Mouse (Mus musculus) kidney, adult 10 weeks (tissue): ENCODE data around the gene Olfr331. TPM values are rescaled to one million over a fixed set of nuclear protein-coding genes. Genes with fewer than 3 reads are reported as not detected.

Experiments used
- polyA plus RNA-seq: library from polyadenylated mRNA; stranded (reverse); fragments of 350-450 nt; fragmentation: Illumina TruSeq; extraction: RNeasy Lipid Tissue Mini Kit (QIAGEN cat#74804); gene quantifications from one replicate; pipeline ENCODE4 v1.2.3, GENCODE M21; 2014; ENCODE audit warnings: low read depth, low replicate concordance

Gene Olfr331
- polyA plus RNA-seq = not detected

GRCm38 (mm10) chr11:58502472-58502871 lies at the start of gene Olfr331:
Gene Olfr331 (minus strand): TSS chr11:58502572.

GRCm38 (mm10) chr11:58546322-58546721 lies 44.0 kb upstream of the Olfr331 start, which contains the start of gene Olfr329-ps:
Gene Olfr329-ps (minus strand): TSS chr11:58546422.

DNA sequence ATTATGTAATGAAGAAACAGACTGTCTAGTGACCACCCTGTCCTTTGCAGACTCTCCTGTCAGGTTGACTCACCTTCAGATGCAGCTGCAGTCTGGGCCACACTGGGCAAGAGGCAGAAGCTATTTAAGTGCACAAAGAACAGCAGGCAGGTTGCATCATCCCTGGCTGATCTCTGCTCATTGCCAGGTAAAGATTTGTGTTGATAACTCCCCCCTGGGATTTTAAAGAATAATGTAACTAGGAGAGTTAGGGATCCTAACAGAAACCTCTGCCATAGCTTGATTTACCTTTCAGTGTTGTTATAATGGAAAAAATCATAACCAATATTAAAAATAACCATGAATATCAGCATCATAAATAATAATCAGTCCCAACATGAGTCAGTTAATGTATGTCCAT lies 32.4 kb upstream of the Olfr331 start, which contains the start of gene Olfr330:
Gene Olfr330, minus strand, starts transcription at position 101 of the 400 bp plus-strand sequence.

DNA sequence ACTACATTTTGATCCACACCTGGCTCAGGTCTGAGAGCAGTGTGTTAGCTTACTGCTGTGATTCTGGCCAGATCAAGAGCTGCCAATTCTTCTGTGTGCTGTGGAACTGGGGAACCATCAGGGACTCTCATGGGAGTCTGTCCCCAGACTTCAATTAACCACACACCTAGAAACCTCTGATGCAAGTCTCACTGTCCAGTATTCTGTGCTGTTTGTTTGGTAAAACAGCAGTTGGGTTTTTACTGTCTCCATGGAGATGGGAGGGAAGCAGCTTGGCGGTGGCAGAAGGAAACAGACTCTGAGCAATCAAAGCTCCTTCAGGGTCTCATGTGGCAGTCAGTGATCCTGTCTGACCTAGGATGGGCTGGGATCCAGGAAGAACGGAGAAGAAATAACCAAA lies 9.9 kb downstream of the Olfr331 start, which contains the start of gene Olfr332:
Gene Olfr332, minus strand, starts transcription at position 101 of the 400 bp plus-strand sequence.

GRCm38 (mm10) chr11:58462170-58462569 lies 40.2 kb downstream of the Olfr331 start, which contains the start of gene Olfr30:
Gene Olfr30 (minus strand): TSS chr11:58462270.

DNA sequence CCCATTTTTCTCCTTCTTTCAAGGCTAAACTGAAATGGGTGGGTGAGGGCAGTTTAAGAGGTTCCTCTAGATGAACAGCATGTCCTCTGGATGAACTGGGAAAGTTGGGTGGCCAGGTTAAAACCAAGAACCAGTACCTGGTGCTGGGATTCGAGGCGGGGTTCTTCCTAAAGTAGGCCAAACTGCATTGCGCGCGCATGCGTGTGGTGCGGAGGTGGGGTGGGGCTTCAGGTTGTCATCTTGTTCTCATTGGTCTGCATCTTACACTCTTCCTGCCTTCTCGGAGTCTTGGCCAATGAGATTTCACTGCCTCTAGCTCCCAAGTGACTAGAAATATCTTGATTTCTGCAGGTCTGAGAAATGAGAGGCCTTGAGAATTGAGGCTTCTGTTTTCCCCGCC lies 49.6 kb downstream of the Olfr331 start, which contains the start of gene Lypd9:
Gene Lypd9, minus strand, starts transcription at position 165 of the 400 bp plus-strand sequence.

Other genes starting within 250 kb of the Olfr331 start
- not detected for gene 4930438A08Rik, start 227.8 kb downstream of the Olfr331 start, polyA plus RNA-seq
- gene Zfp692, start 195.5 kb downstream of the Olfr331 start, polyA plus RNA-seq = 0.61 TPM
- gene Zfp672, start 172.2 kb downstream of the Olfr331 start, polyA plus RNA-seq = 65.9 TPM
- gene Sh3bp5l, start 171.8 kb downstream of the Olfr331 start, polyA plus RNA-seq = 0.65 TPM
- gene Lypd8, start 123.5 kb downstream of the Olfr331 start, polyA plus RNA-seq = not detected
- gene 1810065E05Rik, start 81.5 kb downstream of the Olfr331 start, polyA plus RNA-seq = not detected
- not detected for gene Gm12253, start 70.0 kb downstream of the Olfr331 start, polyA plus RNA-seq
- gene Lypd9, start 49.6 kb downstream of the Olfr331 start, polyA plus RNA-seq = not detected
- gene Olfr30, start 40.3 kb downstream of the Olfr331 start, polyA plus RNA-seq = not detected
- gene Olfr332, start 10.0 kb downstream of the Olfr331 start, polyA plus RNA-seq = not detected
- gene Olfr330, start 32.3 kb upstream of the Olfr331 start, polyA plus RNA-seq = not detected
- not detected for gene Olfr329-ps, start 43.9 kb upstream of the Olfr331 start, polyA plus RNA-seq
- gene Olfr328, start 53.1 kb upstream of the Olfr331 start, polyA plus RNA-seq = not detected
- gene Olfr224, start 68.0 kb upstream of the Olfr331 start, polyA plus RNA-seq = not detected
- not detected for gene Olfr325, start 75.2 kb upstream of the Olfr331 start, polyA plus RNA-seq
- gene Olfr324, start 92.5 kb upstream of the Olfr331 start, polyA plus RNA-seq = not detected
- not detected for gene 2210407C18Rik, start 113.5 kb upstream of the Olfr331 start, polyA plus RNA-seq
- gene Olfr323, start 127.9 kb upstream of the Olfr331 start, polyA plus RNA-seq = not detected
- gene Trim58, start 137.9 kb upstream of the Olfr331 start, polyA plus RNA-seq = not detected
- gene Olfr322, start 156.2 kb upstream of the Olfr331 start, polyA plus RNA-seq = not detected
- not detected for gene Olfr320, start 178.5 kb upstream of the Olfr331 start, polyA plus RNA-seq
- not detected for gene Olfr319, start 196.6 kb upstream of the Olfr331 start, polyA plus RNA-seq
- gene Olfr318, start 221.4 kb upstream of the Olfr331 start, polyA plus RNA-seq = not detected
- not detected for gene Olfr317, start 236.6 kb upstream of the Olfr331 start, polyA plus RNA-seq